Mouse (Mus musculus) hindbrain, embryonic 12.5 days (tissue): ENCODE results near the gene Usp32. TPM values are rescaled to one million over a fixed set of nuclear protein-coding genes. Genes with fewer than 3 reads are reported as not detected.
"Not testable (repeated sequence)": the region's sequence is repeated elsewhere in the genome, so short reads cannot be mapped to it uniquely, and the experiment has no call there.

Experiments
- ATAC-seq: fragments of 200-750 bp; cut with Nextera tagmentation; 2 replicates; pipeline ENCODE4 v1.8.0; 2017; ENCODE audit warnings: moderate TSS enrichment; ENCODE audit not compliant: low FRiP score
- H3K27ac ChIP-seq: fragments of 300-500 bp; sonication (generic); 2 replicates; pipeline ENCODE4 v1.5.1; 2016; ENCODE audit warnings: mild to moderate bottlenecking
- H3K27me3 ChIP-seq: fragments of 300-500 bp; sonication (generic); 2 replicates; pipeline ENCODE4 v1.6.1; 2016; ENCODE audit warnings: mild to moderate bottlenecking
- H3K36me3 ChIP-seq: fragments of 300-500 bp; sonication (generic); 2 replicates; pipeline ENCODE4 v1.6.1; 2016; ENCODE audit warnings: mild to moderate bottlenecking
- H3K4me1 ChIP-seq: fragments of 300-500 bp; sonication (generic); 2 replicates; pipeline ENCODE4 v1.6.1; 2016
- H3K4me2 ChIP-seq: fragments of 300-500 bp; sonication (generic); replicated peaks from 2 replicates; pipeline ENCODE4 v1.6.1; 2016; ENCODE audit warnings: mild to moderate bottlenecking
- H3K4me3 ChIP-seq: fragments of 300-500 bp; sonication (generic); 2 replicates; pipeline ENCODE4 v1.5.1; 2016; ENCODE audit warnings: mild to moderate bottlenecking
- H3K9ac ChIP-seq: fragments of 300-500 bp; sonication (generic); 2 replicates; pipeline ENCODE4 v1.6.1; 2016; ENCODE audit warnings: mild to moderate bottlenecking, moderate library complexity
- H3K9me3 ChIP-seq: fragments of 300-500 bp; sonication (generic); replicated peaks from 2 replicates; pipeline ENCODE4 v1.6.1; 2016; ENCODE audit warnings: mild to moderate bottlenecking
- WGBS: fragments of 180-500 bp; shearing (Covaris S2); methylation state at CpG from one replicate; pipeline ENCODE4 v1.1.7; 2016; 5-methylcytosine and 5-hydroxymethylcytosine counted together
- polyA plus RNA-seq: library from polyadenylated mRNA; unstranded; fragments of >200 nt; fragmentation: Nextera tagmentation; extraction: Ambion mirVana; gene quantifications from 2 replicates; pipeline ENCODE4 v1.2.1, GENCODE M21; 2016

Gene Usp32
- polyA plus RNA-seq, 1 experiment from 2014 or later, result 11.4 TPM

GRCm38 (mm10) chr11:85167503-85167902, 27.5 kb upstream of the Usp32 start:
- no peak overlapping the region for H3K27ac ChIP-seq
- no peak for ATAC-seq
- no peak overlapping the region for H3K4me3 ChIP-seq
- no peaks in the 10 kb centered on the region for H3K36me3 ChIP-seq
- no peak overlapping the region for H3K9ac ChIP-seq
- 82% methylated on average over 1 of the region's 1 CpGs for WGBS
- H3K27me3 ChIP-seq, result no peaks in the 10 kb centered on the region
- H3K4me2 ChIP-seq, result no peak overlapping the region
- no peaks in the 10 kb centered on the region for H3K9me3 ChIP-seq
- H3K4me1 ChIP-seq, result 0 out of 2 replicates have a peak, but pooled peaks cover 7% of the 10 kb centered on the region

- Histone ChIP-seq H3K4me1 (no peaks in the 10 kb centered on the region), H3K27ac (no peak overlapping the region), H3K4me2 (no peak overlapping the region), H3K9ac (no peak overlapping the region), H3K9me3 (no peaks in the 10 kb centered on the region), H3K36me3 (no peaks in the 10 kb centered on the region), H3K27me3 (no peaks in the 10 kb centered on the region), H3K4me3 (no peak overlapping the region)
- no peak for ATAC-seq
Measured at GRCm38 (mm10) chr11:85164371-85164770, 24.4 kb upstream of the Usp32 start.

GRCm38 (mm10) chr11:85163014-85163413, 23.1 kb upstream of the Usp32 start:
- H3K4me2 ChIP-seq, H3K4me3 ChIP-seq, H3K9me3 ChIP-seq, H3K9ac ChIP-seq, H3K36me3 ChIP-seq, H3K27ac ChIP-seq, H3K27me3 ChIP-seq, H3K4me1 ChIP-seq, ATAC-seq: not testable (repeated sequence)
- 86% methylated on average over 1 of the region's 1 CpGs for WGBS

GRCm38 (mm10) chr11:85157301-85157700, 17.3 kb upstream of the Usp32 start:
- Histone ChIP-seq H3K4me3 (no peak overlapping the region), H3K9ac (no peak overlapping the region), H3K4me2 (no peak overlapping the region), H3K9me3 (no peaks in the 10 kb centered on the region), H3K27ac (no peak overlapping the region), H3K27me3 (no peaks in the 10 kb centered on the region), H3K36me3 (no peaks in the 10 kb centered on the region), H3K4me1 (no peaks in the 10 kb centered on the region)
- ATAC-seq, result no peak
- 78% methylated on average over 2 of the region's 2 CpGs for WGBS

- H3K4me3 ChIP-seq, result no peak overlapping the region
- no peak overlapping the region for H3K27ac ChIP-seq
- no peaks in the 10 kb centered on the region for H3K27me3 ChIP-seq
- no peaks in the 10 kb centered on the region for H3K36me3 ChIP-seq
- H3K9ac ChIP-seq, result no peak overlapping the region
- ATAC-seq, result no peak
- 83% methylated on average over 2 of the region's 2 CpGs for WGBS
- H3K9me3 ChIP-seq, result no peaks in the 10 kb centered on the region
- no peak overlapping the region for H3K4me2 ChIP-seq
- no peaks in the 10 kb centered on the region for H3K4me1 ChIP-seq
Measured at GRCm38 (mm10) chr11:85152256-85152930, 12.4 kb upstream of the Usp32 start.

GRCm38 (mm10) chr11:85138776-85139474, 1.0 kb downstream of the Usp32 start:
- H3K27ac ChIP-seq, result peak overlapping the region; percentile 93
- peak overlapping the region; percentile 79 for H3K4me3 ChIP-seq

GRCm38 (mm10) chr11:85131542-85131941, 8.4 kb downstream of the Usp32 start:
- no peak for ATAC-seq
- no peak overlapping the region for H3K27ac ChIP-seq
- 90% methylated on average over 2 of the region's 2 CpGs for WGBS
- H3K36me3 ChIP-seq, result no peaks in the 10 kb centered on the region
- no peak overlapping the region for H3K4me3 ChIP-seq
- H3K9ac ChIP-seq, result no peak overlapping the region
- no peaks in the 10 kb centered on the region for H3K9me3 ChIP-seq
- H3K4me1 ChIP-seq, result no peaks in the 10 kb centered on the region
- H3K4me2 ChIP-seq, result no peak overlapping the region
- H3K27me3 ChIP-seq, result no peaks in the 10 kb centered on the region

More at GRCm38 (mm10) chr11:85138776-85139474, 1.0 kb downstream of the Usp32 start:
- H3K4me1 ChIP-seq, result peaks cover 9% of the 10 kb centered on the region
- H3K36me3 ChIP-seq, result no peaks in the 10 kb centered on the region
- 3% methylated on average over 17 of the region's 17 CpGs for WGBS
- H3K4me2 ChIP-seq, result peak overlapping the region; percentile 69
- no peaks in the 10 kb centered on the region for H3K27me3 ChIP-seq
- no peak for ATAC-seq
- peak overlapping the region; percentile 87 for H3K9ac ChIP-seq
- no peaks in the 10 kb centered on the region for H3K9me3 ChIP-seq

- no peak overlapping the region for H3K4me2 ChIP-seq
- H3K9me3 ChIP-seq, result no peaks in the 10 kb centered on the region
- no peaks in the 10 kb centered on the region for H3K36me3 ChIP-seq
- H3K27me3 ChIP-seq, result no peaks in the 10 kb centered on the region
- no peak overlapping the region for H3K9ac ChIP-seq
- ATAC-seq, result no peak
- WGBS, result 92% methylated on average over 1 of the region's 1 CpGs
- H3K4me1 ChIP-seq, result no peaks in the 10 kb centered on the region
- H3K4me3 ChIP-seq, result no peak overlapping the region
- H3K27ac ChIP-seq, result no peak overlapping the region
Measured at GRCm38 (mm10) chr11:85128883-85129282, 11.1 kb downstream of the Usp32 start.

GRCm38 (mm10) chr11:85126257-85127102, 13.5 kb downstream of the Usp32 start:
- Histone ChIP-seq H3K4me2 (no peak overlapping the region), H3K9ac (no peak overlapping the region), H3K36me3 (no peaks in the 10 kb centered on the region), H3K27ac (no peak overlapping the region), H3K27me3 (no peaks in the 10 kb centered on the region), H3K4me3 (no peak overlapping the region), H3K9me3 (no peaks in the 10 kb centered on the region), H3K4me1 (no peaks in the 10 kb centered on the region)
- ATAC-seq, result no peak
- WGBS, result 87% methylated on average over 2 of the region's 2 CpGs

- ATAC-seq, result no peak
- 91% methylated on average over 3 of the region's 3 CpGs for WGBS
- no peak overlapping the region for H3K4me3 ChIP-seq
Measured at GRCm38 (mm10) chr11:85123267-85123992, 16.5 kb downstream of the Usp32 start.

GRCm38 (mm10) chr11:85122073-85122472, 17.9 kb downstream of the Usp32 start:
- H3K4me1 ChIP-seq, result no peaks in the 10 kb centered on the region
- 88% methylated on average over 1 of the region's 1 CpGs for WGBS
- H3K36me3 ChIP-seq, result no peaks in the 10 kb centered on the region
- H3K27ac ChIP-seq, result no peak overlapping the region
- ATAC-seq, result no peak
- no peak overlapping the region for H3K9ac ChIP-seq
- H3K4me2 ChIP-seq, result no peak overlapping the region
- no peak overlapping the region for H3K4me3 ChIP-seq
- H3K9me3 ChIP-seq, result no peaks in the 10 kb centered on the region
- H3K27me3 ChIP-seq, result no peaks in the 10 kb centered on the region

More at GRCm38 (mm10) chr11:85123267-85123992, 16.5 kb downstream of the Usp32 start:
- Histone ChIP-seq H3K27me3 (no peaks in the 10 kb centered on the region), H3K9ac (no peak overlapping the region), H3K9me3 (no peaks in the 10 kb centered on the region), H3K36me3 (no peaks in the 10 kb centered on the region), H3K4me2 (no peak overlapping the region), H3K4me1 (no peaks in the 10 kb centered on the region), H3K27ac (no peak overlapping the region)

GRCm38 (mm10) chr11:85117160-85117559, 22.8 kb downstream of the Usp32 start:
- H3K4me1 ChIP-seq, result no peaks in the 10 kb centered on the region
- no peak overlapping the region for H3K27ac ChIP-seq
- H3K27me3 ChIP-seq, result no peaks in the 10 kb centered on the region
- H3K4me2 ChIP-seq, result no peak overlapping the region
- H3K36me3 ChIP-seq, result 0 out of 2 replicates have a peak, but pooled peaks cover 4% of the 10 kb centered on the region
- H3K9ac ChIP-seq, result no peak overlapping the region
- no peak for ATAC-seq
- no peak overlapping the region for H3K4me3 ChIP-seq
- H3K9me3 ChIP-seq, result no peaks in the 10 kb centered on the region
